Mouse (Mus musculus): ENCODE data around the gene Cadm3.

Gene Cadm3

GRCm38 (mm10) chr1:173367356-173368046 lies at the start of gene Cadm3:
Gene Cadm3 (minus strand): TSS chr1:173367695.
- DNase-seq = no peak

GRCm38 (mm10) chr1:173414631-173415030 lies 47.1 kb upstream of the Cadm3 start:
- no peak for DNase-seq

- no peak for DNase-seq
Measured at GRCm38 (mm10) chr1:173411863-173412262, 44.4 kb upstream of the Cadm3 start.

GRCm38 (mm10) chr1:173409066-173409465 lies 41.6 kb upstream of the Cadm3 start:
- DNase-seq = no peak

GRCm38 (mm10) chr1:173404696-173405309 lies 37.3 kb upstream of the Cadm3 start:
- no peak for DNase-seq

- peak; percentile 29 to 86 for DNase-seq
Measured at GRCm38 (mm10) chr1:173398323-173398970, 31.0 kb upstream of the Cadm3 start.

GRCm38 (mm10) chr1:173391754-173392153 lies 24.3 kb upstream of the Cadm3 start:
- no peak for DNase-seq

GRCm38 (mm10) chr1:173389901-173390401 lies 22.5 kb upstream of the Cadm3 start:
- DNase-seq = no peak

- DNase-seq = no peak
Measured at GRCm38 (mm10) chr1:173389431-173389830, 21.9 kb upstream of the Cadm3 start.

- DNase-seq = no peak
Measured at GRCm38 (mm10) chr1:173381436-173381835, 13.9 kb upstream of the Cadm3 start.

- peak; percentile 11 to 70 for DNase-seq
Measured at GRCm38 (mm10) chr1:173377380-173378112, 10.1 kb upstream of the Cadm3 start.

GRCm38 (mm10) chr1:173374020-173374419 lies 6.5 kb upstream of the Cadm3 start:
- DNase-seq = no peak

- no peak for DNase-seq
Measured at GRCm38 (mm10) chr1:173371586-173371985, 4.1 kb upstream of the Cadm3 start.

GRCm38 (mm10) chr1:173370456-173370855 lies 3.0 kb upstream of the Cadm3 start:
- DNase-seq = no peak

- no peak for DNase-seq
Measured at GRCm38 (mm10) chr1:173369611-173370010, 2.1 kb upstream of the Cadm3 start.

- DNase-seq = no peak
Measured at GRCm38 (mm10) chr1:173366701-173367355, 667 bp downstream of the Cadm3 start.

- DNase-seq = no peak
Measured at GRCm38 (mm10) chr1:173365970-173366409, 1.5 kb downstream of the Cadm3 start.

- DNase-seq = no peak
Measured at GRCm38 (mm10) chr1:173364125-173364800, 3.2 kb downstream of the Cadm3 start.

- DNase-seq = no peak
Measured at GRCm38 (mm10) chr1:173363436-173363835, 4.1 kb downstream of the Cadm3 start.

GRCm38 (mm10) chr1:173361651-173362050 lies 5.8 kb downstream of the Cadm3 start:
- peak; percentile 56 to 78 for DNase-seq

GRCm38 (mm10) chr1:173359590-173360290 lies 7.8 kb downstream of the Cadm3 start:
- no peak for DNase-seq

Data from kidney, postnatal 36 days (tissue).